In genomic region chr11:37226943-37227342, GRCm38 (mm10) we compare ENCODE assay signal across 15 mouse cellular contexts.
"Had no signal": no experiment of that assay in that cellular context is flagged by ENCODE, and none has a peak within 500 bp of the region (broad histone marks: within the 10 kb centered on the region; RNA-seq: fewer than 3 reads in every experiment).

No protein-coding gene starts in this region.

- H3K4me2 ChIP-seq: neural tube, embryonic 15.5 days; stomach, embryonic 15.5 days had no signal

- H3K4me1 ChIP-seq: stomach, embryonic 15.5 days had no signal

- H3K27ac ChIP-seq: neural tube, embryonic 15.5 days; stomach, embryonic 15.5 days; stomach, postnatal 0 days had no signal

- H3K9me3 ChIP-seq: neural tube, embryonic 15.5 days; stomach, embryonic 15.5 days had no signal

- DNase-seq: retina, postnatal 1 day; right cerebral cortex, adult 18-20 months; right cerebral cortex, postnatal 14 days; right cerebral cortex, postnatal 25 days; right cerebral cortex, postnatal 4 days; spleen, adult 18-20 months; thymus, adult 18-20 months; thymus, adult 2 months; thymus, postnatal 14 days; thymus, postnatal 25 days; thymus, postnatal 36 days; thymus, postnatal 4 days had no signal

- H3K9ac ChIP-seq: neural tube, embryonic 15.5 days; stomach, embryonic 15.5 days had no signal

- H3K4me3 ChIP-seq: neural tube, embryonic 15.5 days; stomach, embryonic 15.5 days had no signal

- H3K36me3 ChIP-seq: neural tube, embryonic 15.5 days; stomach, embryonic 15.5 days had no signal

- H3K27me3 ChIP-seq: neural tube, embryonic 15.5 days; stomach, embryonic 15.5 days had no signal
